Mouse (Mus musculus): Measurements from ENCODE around the gene Nacc1.

GRCm38 (mm10) chr8:84716790-84717189 lies 29.1 kb upstream of the Nacc1 start:
- TF ChIP-seq POLR2A (IDR thresholded peaks at IDR 0.05; ENCODE audit: control insufficient read depth, extremely low read depth, insufficient read depth, low read length, poor library complexity) (no peak), CTCF (IDR thresholded peaks at IDR 0.05; ENCODE audit: borderline replicate concordance, control insufficient read depth, extremely low read depth, insufficient read depth, low read length, poor library complexity) (no peak)

Data from thymus, adult 2 months (tissue).